Mouse (Mus musculus) liver, embryonic 13.5 days (tissue): Measurements from ENCODE around the gene Nrtn. TPM values are rescaled to one million over a fixed set of nuclear protein-coding genes. Genes with fewer than 3 reads are reported as not detected.
A peak's percentile ranks its signal among the peaks of the same experiment; 100 is the strongest.

Experiments
- ATAC-seq: fragments of 200-750 bp; cut with Nextera tagmentation; 2 replicates; pipeline ENCODE4 v1.8.0; 2017; ENCODE audit warnings: low read depth, mild to moderate bottlenecking, moderate number of reproducible peaks, moderate library complexity
- DNase-seq: peaks from one replicate; pipeline ENCODE4 v3.0.0; 2022
- H3K27ac ChIP-seq: fragments of 300-500 bp; sonication (generic); 2 replicates; pipeline ENCODE4 v1.5.1; 2015; ENCODE audit warnings: moderate library complexity, mild to moderate bottlenecking, inconsistent platforms
- H3K27me3 ChIP-seq: fragments of 300-500 bp; sonication (generic); 2 replicates; pipeline ENCODE4 v1.6.1; 2015; ENCODE audit warnings: mild to moderate bottlenecking, inconsistent platforms
- H3K36me3 ChIP-seq: fragments of 300-500 bp; sonication (generic); 2 replicates; pipeline ENCODE4 v1.6.1; 2015; ENCODE audit warnings: mild to moderate bottlenecking, inconsistent platforms
- H3K4me1 ChIP-seq: fragments of 300-500 bp; sonication (generic); replicated peaks from 2 replicates; pipeline ENCODE4 v1.6.1; 2015; ENCODE audit warnings: inconsistent platforms
- H3K4me2 ChIP-seq: fragments of 300-500 bp; sonication (generic); 2 replicates; pipeline ENCODE4 v1.6.1; 2015; ENCODE audit warnings: inconsistent platforms, mild to moderate bottlenecking, moderate library complexity
- H3K4me3 ChIP-seq: fragments of 300-500 bp; sonication (generic); replicated peaks from 2 replicates; pipeline ENCODE4 v1.5.1; 2015; ENCODE audit warnings: mild to moderate bottlenecking, inconsistent platforms
- H3K9ac ChIP-seq: fragments of 300-500 bp; sonication (generic); 2 replicates; pipeline ENCODE4 v1.6.1; 2015; ENCODE audit warnings: mild to moderate bottlenecking, inconsistent platforms
- H3K9me3 ChIP-seq: fragments of 300-500 bp; sonication (generic); replicated peaks from 2 replicates; pipeline ENCODE4 v1.6.1; 2016; ENCODE audit warnings: inconsistent platforms
- WGBS: fragments of 180-500 bp; shearing (Covaris S2); methylation state at CpG from one replicate; pipeline ENCODE4 v1.1.7; 2015; ENCODE audit not compliant: insufficient replicate concordance; 5-methylcytosine and 5-hydroxymethylcytosine counted together
- polyA plus RNA-seq: library from polyadenylated mRNA; unstranded; fragments of >200 nt; fragmentation: Nextera tagmentation; extraction: Ambion mirVana; gene quantifications from 2 replicates; pipeline ENCODE4 v1.2.1, GENCODE M21; 2015

The Nrtn gene
- polyA plus RNA-seq, 1 experiment from 2014 or later: 1.0 TPM

DNA sequence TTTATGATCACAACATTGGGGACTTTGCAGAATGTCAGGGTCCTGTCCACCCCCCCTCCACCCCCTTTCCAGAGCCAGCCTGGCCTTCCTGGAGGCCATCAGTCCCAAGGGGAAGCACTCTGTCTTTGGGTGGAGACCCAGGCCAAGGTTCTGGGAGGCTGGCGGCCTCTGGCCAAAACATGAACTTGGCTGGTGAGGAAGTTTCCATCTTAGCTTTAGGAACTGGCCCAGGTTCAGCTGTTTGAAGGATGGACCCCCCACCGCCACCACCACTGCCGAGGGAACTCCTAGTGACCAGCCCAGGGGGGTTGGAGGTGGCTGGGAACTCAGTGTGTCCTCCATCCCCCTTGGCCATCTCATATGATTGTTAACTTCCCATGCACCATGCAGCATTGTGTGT, 3.7 kb upstream of the Nrtn start:
- no peak for ATAC-seq

DNA sequence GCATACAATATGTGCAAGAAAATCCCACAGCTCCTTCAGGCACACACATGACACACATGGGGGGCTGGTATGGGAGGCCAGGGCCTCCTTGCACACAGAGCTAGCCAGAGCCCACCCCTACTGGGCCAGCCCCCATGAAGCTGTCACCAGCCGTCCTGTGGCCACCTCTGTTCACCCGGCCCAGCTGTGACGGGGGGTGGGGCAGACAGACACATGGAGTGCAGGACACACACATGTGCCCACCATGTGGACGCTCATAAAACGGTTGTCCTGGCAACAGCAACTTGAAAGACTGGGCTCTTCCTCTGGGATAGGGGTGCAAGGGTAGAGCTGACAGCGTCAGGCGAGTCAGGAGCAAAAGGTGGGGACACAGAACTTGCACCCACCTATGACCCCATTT, 1.9 kb upstream of the Nrtn start:
- no peak for ATAC-seq
- no peak overlapping the region for H3K9ac ChIP-seq
- peaks cover 39% of the 10 kb centered on the region for H3K27me3 ChIP-seq
- H3K36me3 ChIP-seq: no peaks in the 10 kb centered on the region
- H3K27ac ChIP-seq: no peak overlapping the region
- H3K4me1 ChIP-seq: peaks cover 82% of the 10 kb centered on the region
- no peak overlapping the region for H3K4me2 ChIP-seq
- DNase-seq: no peak
- WGBS: 68% methylated on average over 7 of the region's 7 CpGs
- H3K4me3 ChIP-seq: no peak overlapping the region
- no peaks in the 10 kb centered on the region for H3K9me3 ChIP-seq

More for the DNA sequence above, 3.7 kb upstream of the Nrtn start:
- Histone ChIP-seq H3K27me3 (peaks cover 21% of the 10 kb centered on the region), H3K4me2 (peak overlapping the region; percentile 85), H3K9ac (peak overlapping the region; percentile 78; the same call in 1 of the 2 replicates), H3K4me1 (peaks cover 81% of the 10 kb centered on the region), H3K4me3 (0 out of 2 replicates have a peak overlapping the region, but pooled peaks have one; percentile 62), H3K36me3 (no peaks in the 10 kb centered on the region), H3K9me3 (no peaks in the 10 kb centered on the region), H3K27ac (peak overlapping the region; percentile 2; the same call in 1 of the 2 replicates)
- WGBS: 59% methylated on average over 3 of the region's 3 CpGs
- DNase-seq: no peak

DNA sequence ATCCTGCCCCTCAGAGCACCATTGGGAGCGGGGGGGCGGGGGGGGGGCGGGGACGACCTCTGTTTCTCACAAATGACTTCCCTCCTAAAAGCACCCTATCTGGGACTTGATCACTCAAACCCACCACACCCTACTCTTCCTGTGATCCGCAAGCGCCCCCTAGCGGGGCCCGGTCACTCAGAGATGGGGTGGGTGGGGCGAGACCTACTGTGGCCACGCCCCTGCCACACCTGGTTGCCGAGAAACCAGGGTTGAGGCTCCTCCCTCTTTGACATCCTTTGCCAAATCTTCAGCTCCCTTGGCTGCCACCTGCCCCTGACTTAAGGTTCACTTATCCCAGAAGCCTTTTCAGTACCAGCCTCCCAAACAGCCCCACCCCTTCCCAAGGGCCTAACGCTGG, 802 bp upstream of the Nrtn start:
- Histone ChIP-seq H3K27me3 (peaks cover 50% of the 10 kb centered on the region), H3K9ac (peak overlapping the region; percentile 76; the same call in 1 of the 2 replicates), H3K27ac (peak overlapping the region; percentile 78; the same call in 1 of the 2 replicates), H3K4me1 (peaks cover 74% of the 10 kb centered on the region), H3K4me3 (peak overlapping the region; percentile 60), H3K36me3 (no peaks in the 10 kb centered on the region), H3K9me3 (no peaks in the 10 kb centered on the region), H3K4me2 (peak overlapping the region; percentile 92)
- WGBS: 6% methylated on average over 12 of the region's 12 CpGs
- DNase-seq (peak; percentile 81), ATAC-seq (0 out of 2 replicates have a peak, but pooled peaks have one; percentile 6)

DNA sequence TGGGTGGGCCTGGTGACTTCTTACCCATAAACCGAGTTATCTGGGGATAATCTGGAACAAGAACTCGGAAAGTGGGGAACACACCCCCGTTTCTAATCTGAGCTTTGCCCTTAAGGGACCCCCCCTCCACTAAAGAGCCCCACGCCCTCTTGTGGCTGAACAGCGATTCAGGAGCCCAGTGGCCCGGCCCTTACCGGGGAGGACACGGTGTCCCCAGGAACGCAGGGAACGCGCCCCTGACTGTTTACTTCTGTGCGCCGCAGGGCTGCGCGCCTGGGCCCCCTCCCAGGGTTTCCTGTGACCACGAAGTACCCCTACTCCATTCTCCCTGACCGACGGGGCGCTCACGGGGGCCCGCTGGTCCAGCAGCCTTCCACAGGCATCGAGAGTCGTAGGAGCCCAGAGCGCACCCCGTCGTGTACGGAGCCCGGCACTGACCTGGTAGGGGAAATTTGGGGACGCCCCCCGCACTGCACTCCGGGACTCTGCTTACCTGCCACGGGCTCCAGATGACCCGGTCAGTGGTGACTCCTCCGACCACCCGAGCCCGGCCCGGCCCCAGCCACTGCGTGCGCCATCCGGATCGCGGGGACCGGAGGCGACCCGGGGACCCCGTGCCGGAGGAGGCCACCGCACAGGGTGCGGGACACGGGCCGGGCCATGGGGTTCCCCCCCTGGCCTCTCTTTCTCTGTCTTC, 479 bp downstream of the Nrtn start:
- 2% methylated on average over 50 of the region's 51 CpGs for WGBS
- peaks cover 72% of the 10 kb centered on the region for H3K4me1 ChIP-seq
- DNase-seq (no peak), ATAC-seq (peak; percentile 1; the same call in 1 of the 2 replicates)
- peaks cover 63% of the 10 kb centered on the region for H3K27me3 ChIP-seq
- no peaks in the 10 kb centered on the region for H3K9me3 ChIP-seq
- no peaks in the 10 kb centered on the region for H3K36me3 ChIP-seq
- H3K27ac ChIP-seq: no peak overlapping the region
- H3K4me2 ChIP-seq: peak overlapping the region; percentile 92
- peak overlapping the region; percentile 76 for H3K9ac ChIP-seq
- H3K4me3 ChIP-seq: peak overlapping the region; percentile 60

DNA sequence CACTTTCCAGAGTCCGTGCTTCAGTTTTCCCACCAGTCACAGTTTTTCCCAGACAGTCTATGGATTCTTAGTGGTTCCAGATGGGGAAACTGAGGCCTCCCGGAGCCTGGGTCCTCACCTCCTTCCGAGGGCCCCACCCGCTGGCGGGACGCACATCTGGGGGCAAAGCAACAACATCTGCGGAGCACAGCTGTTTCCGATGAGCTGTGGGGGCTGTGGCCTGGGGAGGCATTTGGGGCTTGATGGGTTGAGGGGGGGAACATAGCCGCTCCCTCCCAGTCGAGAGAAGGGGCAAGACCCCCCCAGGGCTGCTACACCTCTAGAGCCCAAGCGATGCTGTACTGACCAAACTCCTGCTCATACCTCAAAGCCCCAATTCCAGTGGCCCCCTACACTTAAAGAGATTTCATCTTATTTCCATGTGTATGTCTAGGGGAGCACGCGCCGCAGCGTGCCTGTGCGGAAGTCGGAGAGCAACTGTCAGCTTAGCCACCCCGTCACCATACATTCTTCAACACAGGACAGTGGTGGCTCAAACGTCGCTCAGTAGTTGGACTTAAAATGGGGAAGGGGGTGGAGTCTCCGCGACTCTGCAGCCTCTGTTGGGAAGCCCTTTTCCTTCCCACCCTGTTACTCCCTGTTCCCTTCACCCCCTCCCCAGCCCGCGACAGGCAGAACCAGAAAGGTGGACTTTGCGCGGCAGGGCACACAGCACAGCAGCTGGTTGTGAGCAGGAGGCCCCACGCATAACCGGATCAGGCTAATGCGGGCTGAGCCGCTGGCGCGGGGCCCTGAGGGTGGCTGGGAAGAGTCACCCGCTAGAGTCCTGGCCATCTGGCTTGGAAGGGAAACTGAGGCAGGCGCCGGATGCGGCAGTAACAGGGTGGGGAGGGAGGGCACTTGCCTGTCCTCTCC, 2.8 kb downstream of the Nrtn start:
- Histone ChIP-seq H3K27ac (no peak overlapping the region), H3K4me3 (peak overlapping the region; percentile 22), H3K4me2 (peak overlapping the region; percentile 38), H3K9ac (0 out of 2 replicates have a peak overlapping the region, but pooled peaks have one; percentile 2), H3K36me3 (no peaks in the 10 kb centered on the region), H3K4me1 (peaks cover 60% of the 10 kb centered on the region), H3K9me3 (no peaks in the 10 kb centered on the region), H3K27me3 (peaks cover 81% of the 10 kb centered on the region)
- ATAC-seq (no peak), DNase-seq (no peak)
- WGBS: 8% methylated on average over 36 of the region's 36 CpGs

DNA sequence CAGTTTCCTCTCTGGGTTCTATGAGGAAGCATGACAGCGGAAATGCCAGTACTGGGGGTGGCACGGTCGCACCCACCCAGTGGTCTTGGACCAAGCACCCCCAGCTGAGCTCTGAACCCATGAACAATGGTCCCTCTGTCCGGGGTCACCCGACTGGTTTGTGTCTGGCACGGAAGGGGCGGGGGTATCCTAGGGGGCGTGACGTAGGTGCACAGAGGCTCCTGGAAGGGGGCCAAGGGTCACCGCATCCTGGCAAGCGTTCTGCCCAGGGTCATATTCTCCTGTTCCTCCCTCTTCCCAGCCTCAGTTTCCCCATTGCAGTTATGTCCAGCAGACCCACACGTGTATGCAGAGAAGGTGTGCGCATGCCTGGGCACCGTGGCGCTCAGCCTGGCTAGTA, 3.9 kb downstream of the Nrtn start:
- H3K4me2 ChIP-seq: no peak overlapping the region

DNA sequence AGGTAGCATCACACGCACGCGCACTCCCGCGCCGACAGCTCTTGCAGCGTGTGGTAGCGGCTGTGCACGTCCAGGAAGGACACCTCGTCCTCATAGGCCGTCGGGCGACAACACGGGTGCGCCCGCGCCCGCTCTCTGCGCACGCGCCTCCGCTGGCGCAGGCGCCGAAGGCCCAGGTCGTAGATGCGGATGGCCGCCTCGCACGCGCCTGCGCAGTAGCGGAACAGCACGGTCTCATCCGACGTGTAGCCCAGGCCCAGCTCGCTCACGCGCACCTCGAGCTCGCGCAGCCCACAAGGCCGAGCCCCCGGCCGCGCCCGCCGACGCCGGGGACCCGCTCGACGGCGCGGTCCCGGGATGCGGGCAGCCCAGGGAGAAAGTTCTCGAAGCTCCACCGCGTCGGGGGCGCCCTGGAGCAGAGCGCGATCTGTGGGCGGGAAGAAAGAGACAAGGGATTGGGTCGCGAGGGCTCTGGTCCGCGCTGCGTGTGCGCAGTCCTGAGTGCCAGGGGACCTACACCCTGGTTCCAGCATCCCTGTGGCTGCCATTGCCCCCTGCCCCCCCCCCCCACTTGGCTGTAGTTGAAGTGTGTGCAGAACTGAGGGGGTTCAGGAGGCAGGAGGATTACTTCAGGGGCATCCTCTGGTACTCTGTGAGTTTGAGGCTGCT, 5.8 kb downstream of the Nrtn start:
- H3K4me3 ChIP-seq: peak overlapping the region; percentile 41
- DNase-seq (peak; percentile 60), ATAC-seq (peak; percentile 64)
- H3K36me3 ChIP-seq: no peaks in the 10 kb centered on the region
- no peaks in the 10 kb centered on the region for H3K9me3 ChIP-seq
- 26% methylated on average over 71 of the region's 71 CpGs for WGBS
- H3K4me1 ChIP-seq: peaks cover 31% of the 10 kb centered on the region
- H3K27ac ChIP-seq: no peak overlapping the region
- peak overlapping the region; percentile 56 for H3K4me2 ChIP-seq
- peaks cover 91% of the 10 kb centered on the region for H3K27me3 ChIP-seq
- peak overlapping the region; percentile 36; the same call in 1 of the 2 replicates for H3K9ac ChIP-seq

More for the DNA sequence above, 3.9 kb downstream of the Nrtn start:
- Histone ChIP-seq H3K9ac (no peak overlapping the region), H3K4me1 (peaks cover 49% of the 10 kb centered on the region), H3K4me3 (no peak overlapping the region), H3K27ac (no peak overlapping the region), H3K27me3 (peaks cover 86% of the 10 kb centered on the region), H3K36me3 (no peaks in the 10 kb centered on the region), H3K9me3 (no peaks in the 10 kb centered on the region)
- no peak for ATAC-seq
- DNase-seq: no peak
- WGBS: 38% methylated on average over 15 of the region's 15 CpGs

DNA sequence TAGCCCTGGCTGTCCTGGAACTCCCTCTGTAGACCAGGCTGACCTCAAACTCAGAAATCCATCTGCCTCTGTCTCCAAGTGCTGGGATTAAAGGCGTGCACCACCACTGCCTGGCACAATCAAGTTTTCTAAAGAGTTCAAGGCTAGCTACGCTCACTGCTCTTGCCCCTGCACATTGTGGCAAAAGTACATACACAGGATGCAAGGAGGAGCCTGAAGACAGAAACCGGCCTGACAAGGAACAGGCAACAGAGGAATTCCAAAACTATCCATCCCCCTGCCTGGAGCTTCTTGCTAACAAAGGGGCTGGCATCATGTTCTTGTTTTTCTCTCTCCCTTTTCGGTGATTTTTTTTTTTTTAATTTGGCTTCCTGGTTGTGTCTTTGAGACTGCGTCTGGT, 13.2 kb downstream of the Nrtn start:
- H3K4me2 ChIP-seq: no peak overlapping the region
- no peak overlapping the region for H3K27ac ChIP-seq
- WGBS: 40% methylated on average over 5 of the region's 5 CpGs

DNA sequence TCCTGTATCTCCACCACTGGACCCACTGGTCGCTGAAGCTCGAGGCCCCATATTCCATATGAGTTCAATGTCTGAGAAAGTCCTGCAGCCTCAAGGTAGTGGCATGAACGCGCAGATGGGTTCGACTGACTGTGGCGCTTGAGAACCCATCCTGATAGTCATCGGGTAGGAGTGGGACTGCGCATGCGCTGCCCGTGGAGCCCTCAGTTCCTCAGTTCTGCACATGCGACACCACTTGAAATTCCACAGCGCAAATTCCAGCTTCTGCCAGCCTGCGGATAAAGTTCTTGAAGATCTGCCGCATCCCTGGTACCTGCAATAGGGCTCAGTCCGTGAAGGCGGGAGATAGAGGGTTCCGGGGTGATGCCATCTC, 16.6 kb downstream of the Nrtn start:
- DNase-seq: no peak
- WGBS: 60% methylated on average over 17 of the region's 17 CpGs
- Histone ChIP-seq H3K4me3 (no peak overlapping the region), H3K36me3 (no peaks in the 10 kb centered on the region), H3K9ac (no peak overlapping the region), H3K4me1 (no peaks in the 10 kb centered on the region), H3K27ac (no peak overlapping the region), H3K4me2 (no peak overlapping the region), H3K27me3 (peaks cover 58% of the 10 kb centered on the region), H3K9me3 (no peaks in the 10 kb centered on the region)
- ATAC-seq: no peak

More for the DNA sequence above, 13.2 kb downstream of the Nrtn start:
- ATAC-seq (no peak), DNase-seq (no peak)
- Histone ChIP-seq H3K4me1 (no peaks in the 10 kb centered on the region), H3K9ac (no peak overlapping the region), H3K4me3 (no peak overlapping the region), H3K27me3 (peaks cover 47% of the 10 kb centered on the region), H3K9me3 (no peaks in the 10 kb centered on the region), H3K36me3 (no peaks in the 10 kb centered on the region)

DNA sequence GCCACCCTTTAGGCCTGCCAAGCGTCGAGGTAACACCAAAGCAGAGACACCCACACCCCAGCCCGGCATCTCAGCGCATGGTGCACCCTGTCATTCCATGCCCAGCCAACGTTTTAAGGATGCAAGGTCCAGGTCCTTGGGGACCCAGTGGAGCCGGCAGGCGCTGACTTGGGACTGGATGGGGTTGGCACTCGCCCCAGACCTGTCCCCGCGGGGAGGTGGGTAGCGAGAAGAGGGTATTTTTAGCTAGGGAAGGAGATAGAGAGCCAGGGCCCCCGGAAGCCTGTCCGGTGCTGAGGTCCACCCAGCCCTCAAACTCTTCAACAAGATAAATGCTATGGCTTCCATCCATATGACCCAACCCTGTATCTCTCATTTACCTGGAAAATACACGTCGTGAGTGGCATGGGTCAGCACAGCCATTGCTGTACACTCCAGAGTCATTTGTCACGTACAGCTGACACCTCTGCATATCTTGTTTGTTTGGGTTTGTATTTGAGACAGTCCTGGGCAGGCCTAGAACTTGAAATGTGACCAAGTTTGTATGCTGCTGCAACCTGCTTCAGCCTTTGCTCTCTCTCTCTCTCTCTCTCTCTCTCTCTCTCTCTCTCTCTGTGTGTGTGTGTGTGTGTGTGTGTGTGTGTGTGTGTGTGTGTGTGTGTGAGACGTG, 17.1 kb downstream of the Nrtn start:
- Histone ChIP-seq H3K36me3 (no peaks in the 10 kb centered on the region), H3K4me1 (no peaks in the 10 kb centered on the region), H3K4me2 (no peak overlapping the region), H3K9ac (no peak overlapping the region), H3K4me3 (no peak overlapping the region), H3K27ac (no peak overlapping the region), H3K27me3 (peaks cover 60% of the 10 kb centered on the region), H3K9me3 (no peaks in the 10 kb centered on the region)
- no peak for DNase-seq
- ATAC-seq: no peak
- WGBS: 69% methylated on average over 17 of the region's 17 CpGs
